Comparison of ENCODE assay signal across 10 mouse cellular contexts in genomic region chr1:172297611-172298537, GRCm38 (mm10). TPM values are rescaled to one million over a fixed set of nuclear protein-coding genes. Genes with fewer than 3 reads are reported as not detected.
DNase-seq lines count a peak whose midpoint lies in the region; ATAC-seq lines count a peak whose summit lies in the region.
"Had no signal": no experiment of that assay in that cellular context is flagged by ENCODE, and none has a peak within 500 bp of the region (broad histone marks: within the 10 kb centered on the region; RNA-seq: fewer than 3 reads in every experiment).

Gene Atp1a2, minus strand, starts transcription at chr1:172298064.

- H3K36me3 ChIP-seq in kidney, embryonic 15.5 days: no peaks in the 10 kb centered on the region
- H3K36me3 ChIP-seq in embryonic facial prominence, embryonic 10.5 days (replicated peaks): no peaks in the 10 kb centered on the region
- H3K36me3 ChIP-seq in intestine, embryonic 16.5 days (ENCODE audit: control insufficient read depth, insufficient read depth, low read length): no peaks in the 10 kb centered on the region
- H3K36me3 ChIP-seq in lung, embryonic 15.5 days: no peaks in the 10 kb centered on the region

- no peak for DNase-seq in kidney, adult 18-20 months
- peak; percentile 52 for DNase-seq in embryonic facial prominence, embryonic 10.5 days (ENCODE audit: low spot score)
- peak; percentile 88 to 90 for DNase-seq in heart, adult 18-20 months
- DNase-seq in retina, embryonic 14.5 days (ENCODE audit: low spot score): peak; percentile 57

- no peak within 1 kb of the TSS for H3K9ac ChIP-seq in kidney, embryonic 15.5 days
- H3K9ac ChIP-seq in intestine, embryonic 16.5 days (ENCODE audit: low read depth, low read length): peak within 1 kb of the TSS; percentile 59
- H3K9ac ChIP-seq in lung, embryonic 15.5 days: peak within 1 kb of the TSS; percentile 25

- H3K4me2 ChIP-seq in kidney, embryonic 15.5 days: peak within 1 kb of the TSS; percentile 56
- H3K4me2 ChIP-seq in intestine, embryonic 16.5 days (ENCODE audit: low read depth, low read length): peak within 1 kb of the TSS; percentile 44
- peak within 1 kb of the TSS; percentile 55 for H3K4me2 ChIP-seq in lung, embryonic 15.5 days

- H3K9me3 ChIP-seq in kidney, embryonic 15.5 days (replicated peaks): no peaks in the 10 kb centered on the region
- H3K9me3 ChIP-seq in embryonic facial prominence, embryonic 10.5 days: no peaks in the 10 kb centered on the region
- no peaks in the 10 kb centered on the region for H3K9me3 ChIP-seq in intestine, embryonic 16.5 days (ENCODE audit: control insufficient read depth, low read length)
- no peaks in the 10 kb centered on the region for H3K9me3 ChIP-seq in lung, embryonic 15.5 days

- H3K4me1 ChIP-seq in kidney, embryonic 15.5 days: peaks cover 51% of the 10 kb centered on the region
- peaks cover 76% of the 10 kb centered on the region for H3K4me1 ChIP-seq in embryonic facial prominence, embryonic 10.5 days
- peaks cover 10% of the 10 kb centered on the region for H3K4me1 ChIP-seq in intestine, embryonic 16.5 days (ENCODE audit: control insufficient read depth, insufficient read depth, low read length)
- H3K4me1 ChIP-seq in lung, embryonic 15.5 days: peaks cover 35% of the 10 kb centered on the region

- ATAC-seq in kidney, embryonic 15.5 days (replicated peaks; ENCODE audit: low FRiP score): peak; percentile 76
- peak; percentile 61 for ATAC-seq in intestine, embryonic 16.5 days
- peak; percentile 65 for ATAC-seq in lung, embryonic 15.5 days (ENCODE audit: borderline replicate concordance, extremely low read depth, low FRiP score, low TSS enrichment)
- ATAC-seq in activated CD4-positive, CD25-positive, alpha-beta regulatory T cell, adult 4 months: no peak

- 6% methylated on average over 16 of the region's 16 CpGs for WGBS in kidney, embryonic 15.5 days
- WGBS in embryonic facial prominence, embryonic 10.5 days: 10% methylated on average over 16 of the region's 16 CpGs
- WGBS in intestine, embryonic 16.5 days: 8% methylated on average over 16 of the region's 16 CpGs
- 7% methylated on average over 16 of the region's 16 CpGs for WGBS in lung, embryonic 15.5 days

- H3K4me3 ChIP-seq in kidney, embryonic 15.5 days (replicated peaks): peak within 1 kb of the TSS; percentile 27
- peak within 1 kb of the TSS; percentile 40 for H3K4me3 ChIP-seq in embryonic facial prominence, embryonic 10.5 days
- peak within 1 kb of the TSS; percentile 32 for H3K4me3 ChIP-seq in intestine, embryonic 16.5 days (ENCODE audit: low read length)
- peak within 1 kb of the TSS; percentile 31 for H3K4me3 ChIP-seq in lung, embryonic 15.5 days

- peak within 1 kb of the TSS; percentile 63 for H3K27ac ChIP-seq in kidney, embryonic 15.5 days
- H3K27ac ChIP-seq in embryonic facial prominence, embryonic 10.5 days (replicated peaks): peak within 1 kb of the TSS; percentile 71
- peak within 1 kb of the TSS; percentile 50 for H3K27ac ChIP-seq in intestine, embryonic 16.5 days (ENCODE audit: low read length)
- peak within 1 kb of the TSS; percentile 75 for H3K27ac ChIP-seq in lung, embryonic 15.5 days

- no peaks in the 10 kb centered on the region; the same call in 1 of the 2 replicates for H3K27me3 ChIP-seq in kidney, embryonic 15.5 days
- H3K27me3 ChIP-seq in embryonic facial prominence, embryonic 10.5 days (replicated peaks; ENCODE audit: low read depth, poor library complexity, severe bottlenecking): peaks cover 48% of the 10 kb centered on the region
- no peaks in the 10 kb centered on the region for H3K27me3 ChIP-seq in intestine, embryonic 16.5 days (replicated peaks; ENCODE audit: control insufficient read depth, insufficient read depth, low read length)
- no peaks in the 10 kb centered on the region for H3K27me3 ChIP-seq in lung, embryonic 15.5 days

RNA-seq across cellular contexts. Expression of gene Atp1a2, which starts in this region (rescaled TPM):
- polyA plus RNA-seq in kidney, embryonic 15.5 days (2015; fragmentation: Nextera tagmentation; extraction: Ambion mirVana): 2.2 and 2.9 TPM in 2 replicates
- 1.2 and 1.4 TPM in 2 replicates for polyA plus RNA-seq in embryonic facial prominence, embryonic 10.5 days (2016; fragmentation: Nextera tagmentation; extraction: Ambion mirVana)
- total RNA-seq in heart, adult 18-20 months (2021): 100 to 1,000 TPM; 496 to 511 TPM
- polyA plus RNA-seq in intestine, embryonic 16.5 days (2015; fragmentation: Nextera tagmentation; extraction: Ambion mirVana): 3.1 and 3.2 TPM in 2 replicates
- polyA plus RNA-seq in lung, embryonic 15.5 days (2015; fragmentation: Nextera tagmentation; extraction: Ambion mirVana): 5.7 and 6.2 TPM in 2 replicates
- polyA plus RNA-seq in activated CD4-positive, CD25-positive, alpha-beta regulatory T cell, adult 4 months (2017; shearing (Covaris generic)): under 1 TPM; 0.08 to 0.12 TPM
- total RNA-seq: common myeloid progenitor, adult 5-6 weeks; neutrophil, adult 5-6 weeks had no signal
